Mouse (Mus musculus) lung, embryonic 16.5 days (tissue): ENCODE results near the gene Ube4b. TPM values are rescaled to one million over a fixed set of nuclear protein-coding genes. Genes with fewer than 3 reads are reported as not detected.

Experiments
- ATAC-seq: fragments of 200-750 bp; cut with Nextera tagmentation; 2 replicates; pipeline ENCODE4 v1.8.0; 2017; ENCODE audit warnings: low read depth, mild to moderate bottlenecking, moderate library complexity
- H3K27ac ChIP-seq: fragments of 300-500 bp; sonication (generic); 2 replicates; pipeline ENCODE4 v1.5.1; 2014; ENCODE audit warnings: mild to moderate bottlenecking, control low read depth, low read length
- H3K27me3 ChIP-seq: fragments of 300-500 bp; sonication (generic); 2 replicates; pipeline ENCODE4 v1.6.1; 2014; ENCODE audit warnings: low read depth, low read length, mixed read lengths; ENCODE audit not compliant: control insufficient read depth, insufficient read depth
- H3K36me3 ChIP-seq: fragments of 300-500 bp; sonication (generic); 2 replicates; pipeline ENCODE4 v1.6.1; 2014; ENCODE audit warnings: low read length; ENCODE audit not compliant: control insufficient read depth, insufficient read depth
- H3K4me1 ChIP-seq: fragments of 300-500 bp; sonication (generic); replicated peaks from 2 replicates; pipeline ENCODE4 v1.6.1; 2014; ENCODE audit warnings: low read length, mixed read lengths; ENCODE audit not compliant: control insufficient read depth, insufficient read depth
- H3K4me2 ChIP-seq: fragments of 300-500 bp; sonication (generic); 2 replicates; pipeline ENCODE4 v1.6.1; 2014; ENCODE audit warnings: low read depth, low read length, control low read depth
- H3K4me3 ChIP-seq: fragments of 300-500 bp; sonication (generic); 2 replicates; pipeline ENCODE4 v1.5.1; 2014; ENCODE audit warnings: mild to moderate bottlenecking, low read length, control low read depth
- H3K9ac ChIP-seq: fragments of 300-500 bp; sonication (generic); 2 replicates; pipeline ENCODE4 v1.6.1; 2014; ENCODE audit warnings: low read length, control low read depth
- H3K9me3 ChIP-seq: fragments of 300-500 bp; sonication (generic); 2 replicates; pipeline ENCODE4 v1.6.1; 2016; ENCODE audit warnings: low read length; ENCODE audit not compliant: control insufficient read depth
- WGBS: fragments of 180-500 bp; shearing (Covaris S2); extraction: QIAGEN DNeasy Blood & Tissue Kit; methylation state at CpG from one replicate; pipeline ENCODE4 v1.1.7; 2014; 5-methylcytosine and 5-hydroxymethylcytosine counted together
- polyA plus RNA-seq: library from polyadenylated mRNA; unstranded; fragments of >200 nt; fragmentation: Nextera tagmentation; extraction: Ambion mirVana; gene quantifications from 2 replicates; pipeline ENCODE4 v1.2.1, GENCODE M21; 2015

The Ube4b gene
- polyA plus RNA-seq, 1 experiment from 2014 or later, result 33.8 TPM

GRCm38 (mm10) chr4:149364896-149365295 is 61.7 kb downstream of the Ube4b start:
- Histone ChIP-seq H3K27me3 (no peaks in the 10 kb centered on the region), H3K4me1 (no peaks in the 10 kb centered on the region), H3K9me3 (no peaks in the 10 kb centered on the region), H3K9ac (no peak overlapping the region), H3K27ac (no peak overlapping the region), H3K4me2 (no peak overlapping the region), H3K36me3 (peaks cover 32% of the 10 kb centered on the region), H3K4me3 (no peak overlapping the region)
- no peak for ATAC-seq
- 62% methylated on average over 5 of the region's 5 CpGs for WGBS

- Histone ChIP-seq H3K9me3 (no peaks in the 10 kb centered on the region), H3K27ac (no peak overlapping the region), H3K4me1 (no peaks in the 10 kb centered on the region), H3K4me2 (no peak overlapping the region), H3K9ac (no peak overlapping the region), H3K4me3 (no peak overlapping the region), H3K36me3 (peaks cover 27% of the 10 kb centered on the region), H3K27me3 (no peaks in the 10 kb centered on the region)
- no peak for ATAC-seq
- WGBS, result 71% methylated on average over 6 of the region's 6 CpGs
Measured at GRCm38 (mm10) chr4:149361051-149361450, 65.5 kb downstream of the Ube4b start.

DNA sequence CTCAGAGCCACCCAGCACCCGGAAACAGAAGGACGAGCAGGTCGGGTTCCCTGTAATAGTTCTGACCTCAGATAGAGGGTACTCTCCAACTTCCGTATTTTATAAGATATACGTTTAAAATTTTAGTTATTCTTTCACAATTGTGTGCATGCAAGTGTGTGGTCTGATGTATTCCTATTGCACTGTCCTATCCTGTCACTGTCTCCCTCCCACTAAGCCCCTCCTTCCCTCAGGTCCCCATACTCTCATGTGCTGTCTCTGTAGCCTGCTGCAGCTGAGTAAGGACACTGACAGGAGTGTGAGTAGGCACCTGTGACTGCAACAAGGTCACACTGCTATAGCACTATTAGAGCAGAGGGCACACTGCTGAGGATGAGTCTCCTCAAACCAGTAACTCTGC is 65.9 kb downstream of the Ube4b start:
- Histone ChIP-seq H3K4me1 (no peaks in the 10 kb centered on the region), H3K36me3 (peaks cover 30% of the 10 kb centered on the region), H3K27me3 (no peaks in the 10 kb centered on the region), H3K9me3 (no peaks in the 10 kb centered on the region), H3K4me2 (no peak overlapping the region), H3K4me3 (no peak overlapping the region), H3K27ac (no peak overlapping the region), H3K9ac (no peak overlapping the region)
- no peak for ATAC-seq
- WGBS, result 93% methylated on average over 5 of the region's 5 CpGs

DNA sequence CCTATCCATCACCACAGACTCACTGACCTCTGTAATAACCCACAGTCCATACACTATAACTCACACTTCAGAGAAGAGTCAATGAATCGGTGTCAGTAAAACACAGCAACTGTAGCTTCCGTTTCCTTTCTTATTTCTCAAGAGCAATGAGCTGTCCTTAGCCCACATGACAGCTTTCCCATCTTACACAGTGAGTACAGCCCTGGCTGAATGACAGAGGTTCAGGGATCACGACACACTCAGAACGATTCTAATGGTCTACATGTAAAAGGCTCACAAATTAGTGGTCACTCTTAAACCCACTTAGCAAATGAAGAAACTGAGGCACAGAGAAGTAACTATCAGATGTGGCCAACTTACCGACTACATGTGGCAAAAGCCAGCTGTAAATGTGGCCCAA is 68.6 kb downstream of the Ube4b start:
- no peak overlapping the region for H3K9ac ChIP-seq
- H3K9me3 ChIP-seq, result no peaks in the 10 kb centered on the region
- no peak overlapping the region for H3K4me2 ChIP-seq
- H3K27ac ChIP-seq, result no peak overlapping the region
- ATAC-seq, result no peak
- no peaks in the 10 kb centered on the region for H3K4me1 ChIP-seq
- no peak overlapping the region for H3K4me3 ChIP-seq
- WGBS, result 89% methylated on average over 5 of the region's 5 CpGs
- peaks cover 36% of the 10 kb centered on the region for H3K36me3 ChIP-seq
- no peaks in the 10 kb centered on the region for H3K27me3 ChIP-seq

DNA sequence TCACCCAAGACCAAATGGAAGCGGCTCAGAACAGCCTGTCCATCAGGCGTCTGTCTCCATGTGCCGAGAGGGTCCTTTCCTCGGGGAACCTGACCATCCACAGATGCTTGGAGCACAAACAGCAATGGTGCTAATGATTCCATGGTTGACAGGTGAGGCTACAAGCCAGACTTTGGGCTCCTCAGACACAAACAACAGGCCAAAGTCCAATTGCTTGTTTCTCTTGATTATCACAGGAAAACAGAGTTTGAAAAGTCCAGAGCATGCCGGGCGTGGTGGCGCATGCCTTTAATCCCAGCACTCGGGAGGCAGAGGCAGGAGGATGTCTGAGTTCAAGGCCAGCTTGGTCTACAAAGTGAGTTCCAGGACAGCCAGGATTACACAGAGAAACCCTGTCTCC is 71.9 kb downstream of the Ube4b start:
- 95% methylated on average over 8 of the region's 8 CpGs for WGBS
- H3K36me3 ChIP-seq, result peaks cover 51% of the 10 kb centered on the region
- H3K27me3 ChIP-seq, result no peaks in the 10 kb centered on the region
- H3K27ac ChIP-seq, result no peak overlapping the region
- H3K4me1 ChIP-seq, result no peaks in the 10 kb centered on the region
- no peak for ATAC-seq
- no peaks in the 10 kb centered on the region for H3K9me3 ChIP-seq
- H3K4me3 ChIP-seq, result no peak overlapping the region
- no peak overlapping the region for H3K4me2 ChIP-seq
- no peak overlapping the region for H3K9ac ChIP-seq

- no peaks in the 10 kb centered on the region for H3K4me1 ChIP-seq
- H3K36me3 ChIP-seq, result peaks cover 62% of the 10 kb centered on the region
- no peaks in the 10 kb centered on the region for H3K9me3 ChIP-seq
- no peak overlapping the region for H3K9ac ChIP-seq
- H3K27ac ChIP-seq, result no peak overlapping the region
- no peak overlapping the region for H3K4me3 ChIP-seq
- no peak overlapping the region for H3K4me2 ChIP-seq
- no peak for ATAC-seq
- H3K27me3 ChIP-seq, result no peaks in the 10 kb centered on the region
- WGBS, result 88% methylated on average over 8 of the region's 8 CpGs
Measured at GRCm38 (mm10) chr4:149351596-149352150, 74.9 kb downstream of the Ube4b start.

DNA sequence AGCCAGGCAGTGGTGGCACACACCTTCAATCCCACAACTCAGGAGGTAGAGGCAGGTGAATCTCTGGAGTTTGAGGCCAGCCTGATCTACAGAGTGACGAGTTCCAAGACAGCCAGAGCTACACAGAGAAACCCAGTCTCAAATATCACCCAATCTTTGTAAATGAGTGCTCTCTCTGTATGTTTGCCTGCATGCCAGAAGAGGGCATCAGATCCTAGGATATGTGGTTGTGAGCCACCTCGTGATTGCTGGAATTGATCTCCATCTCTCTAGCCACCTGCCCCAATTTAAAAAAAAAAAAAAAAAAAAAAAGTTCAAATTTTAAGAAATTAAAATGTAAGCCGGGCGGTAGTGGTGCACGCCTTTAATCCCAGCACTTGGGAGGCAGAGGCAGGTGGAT is 77.6 kb downstream of the Ube4b start:
- Histone ChIP-seq H3K9ac (no peak overlapping the region), H3K36me3 (peaks cover 61% of the 10 kb centered on the region), H3K4me1 (no peaks in the 10 kb centered on the region), H3K4me3 (no peak overlapping the region), H3K27me3 (no peaks in the 10 kb centered on the region), H3K27ac (no peak overlapping the region), H3K4me2 (no peak overlapping the region), H3K9me3 (no peaks in the 10 kb centered on the region)
- no peak for ATAC-seq
- 80% methylated on average over 5 of the region's 5 CpGs for WGBS

DNA sequence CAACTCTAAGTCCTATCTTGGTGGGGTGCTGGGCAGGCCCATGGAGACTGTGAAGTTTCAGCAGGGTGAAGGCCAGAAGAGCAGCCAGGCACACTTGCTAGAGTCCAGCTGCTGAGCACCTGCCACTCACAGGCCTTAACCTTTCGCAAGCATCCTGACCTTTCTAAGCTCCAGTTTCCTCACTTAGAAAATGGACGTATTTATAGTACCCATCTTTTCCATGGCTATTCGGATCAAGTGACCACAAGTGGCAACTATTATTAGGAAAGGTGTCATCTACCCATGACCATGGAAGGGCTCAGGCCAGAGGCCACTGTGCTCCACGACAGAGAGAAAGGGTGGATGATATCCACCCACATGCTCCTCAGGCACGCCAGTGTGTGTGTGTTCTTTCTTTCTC is 80.7 kb downstream of the Ube4b start:
- H3K4me2 ChIP-seq, result no peak overlapping the region
- no peak for ATAC-seq
- no peaks in the 10 kb centered on the region for H3K27me3 ChIP-seq
- H3K4me3 ChIP-seq, result no peak overlapping the region
- no peaks in the 10 kb centered on the region for H3K4me1 ChIP-seq
- 74% methylated on average over 5 of the region's 5 CpGs for WGBS
- no peak overlapping the region for H3K9ac ChIP-seq
- no peaks in the 10 kb centered on the region for H3K9me3 ChIP-seq
- H3K36me3 ChIP-seq, result peaks cover 57% of the 10 kb centered on the region
- H3K27ac ChIP-seq, result no peak overlapping the region

DNA sequence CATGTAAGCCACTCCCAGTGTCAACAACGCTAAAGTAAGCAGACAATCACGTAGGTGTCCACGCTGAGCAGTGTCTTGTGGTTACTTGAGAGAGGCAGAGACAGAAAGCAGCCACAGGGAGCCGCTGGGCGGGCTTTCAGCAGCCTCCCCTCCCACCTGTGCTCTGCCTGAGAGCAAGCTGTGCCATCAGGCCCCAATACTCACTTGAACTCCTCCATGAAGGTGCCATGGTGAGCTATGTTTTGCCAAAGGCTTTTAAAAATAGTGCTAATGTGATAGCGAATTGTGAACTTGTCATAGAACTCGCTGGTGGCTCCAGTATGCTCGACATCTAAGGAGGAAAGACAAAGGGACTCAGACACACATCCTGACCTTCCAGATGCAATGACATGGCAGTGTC is 82.2 kb downstream of the Ube4b start:
- no peak overlapping the region for H3K27ac ChIP-seq
- H3K36me3 ChIP-seq, result peaks cover 50% of the 10 kb centered on the region
- H3K4me2 ChIP-seq, result no peak overlapping the region
- H3K4me1 ChIP-seq, result no peaks in the 10 kb centered on the region
- H3K9ac ChIP-seq, result no peak overlapping the region
- WGBS, result 79% methylated on average over 8 of the region's 8 CpGs
- no peak overlapping the region for H3K4me3 ChIP-seq
- H3K27me3 ChIP-seq, result no peaks in the 10 kb centered on the region
- no peaks in the 10 kb centered on the region for H3K9me3 ChIP-seq
- ATAC-seq, result no peak

DNA sequence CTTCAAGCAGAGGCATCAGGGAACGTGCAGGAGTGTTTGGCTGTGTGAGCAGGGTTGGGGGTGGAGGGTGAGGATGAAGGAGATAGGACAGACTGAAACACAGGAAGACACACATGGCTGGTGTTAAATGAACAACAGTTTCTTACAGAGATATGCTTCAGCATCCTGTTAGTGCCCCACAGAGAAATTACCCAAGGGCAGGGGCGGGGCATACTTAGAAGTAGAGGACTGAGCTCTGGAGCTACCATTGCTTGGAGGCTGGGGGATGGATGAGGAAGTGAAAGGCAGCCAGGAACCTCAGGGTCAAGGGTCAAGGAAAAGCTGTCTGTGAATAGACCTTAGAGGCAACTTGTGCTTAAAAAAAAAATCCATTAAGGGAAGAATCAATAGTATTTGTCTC is 85.9 kb downstream of the Ube4b start:
- ATAC-seq, result no peak
- Histone ChIP-seq H3K4me1 (no peaks in the 10 kb centered on the region), H3K4me3 (no peak overlapping the region), H3K27me3 (no peaks in the 10 kb centered on the region), H3K9me3 (no peaks in the 10 kb centered on the region), H3K4me2 (no peak overlapping the region), H3K36me3 (peaks cover 50% of the 10 kb centered on the region), H3K27ac (no peak overlapping the region), H3K9ac (no peak overlapping the region)
- 59% methylated on average over 2 of the region's 2 CpGs for WGBS
